Mouse (Mus musculus) liver, adult 2 months (tissue): ENCODE data around the gene 6030452D12Rik.

ENCODE experiments used
- CTCF ChIP-seq: fragments of 200-500 bp; IDR thresholded peaks from 2 replicates; pipeline ENCODE4 v1.5.1; 2011; ENCODE audit warnings: low read depth, low read length, control low read depth
- POLR2A ChIP-seq: fragments of 200-500 bp; IDR thresholded peaks from 2 replicates; pipeline ENCODE4 v1.6.1; 2011; ENCODE audit warnings: low read length, control low read depth; ENCODE audit not compliant: insufficient read depth; ENCODE audit errors: extremely low read depth

- TF ChIP-seq POLR2A (no peak), CTCF (0 out of 2 replicates have a peak, but pooled peaks have one; percentile 4)
Observed at GRCm38 (mm10) chr8:106545149-106545548, 44.8 kb downstream of the 6030452D12Rik start.
